Mouse (Mus musculus): ENCODE measurements at regions not wholly inside any gene's neighbourhood (a gene's known extent, or its start where the extent isn't known, plus 50 kb on each side); places are given as distances from the start of the nearest gene placed in this dataset.
A peak's percentile ranks its signal among the peaks of the same experiment; 100 is the strongest.

DNA sequence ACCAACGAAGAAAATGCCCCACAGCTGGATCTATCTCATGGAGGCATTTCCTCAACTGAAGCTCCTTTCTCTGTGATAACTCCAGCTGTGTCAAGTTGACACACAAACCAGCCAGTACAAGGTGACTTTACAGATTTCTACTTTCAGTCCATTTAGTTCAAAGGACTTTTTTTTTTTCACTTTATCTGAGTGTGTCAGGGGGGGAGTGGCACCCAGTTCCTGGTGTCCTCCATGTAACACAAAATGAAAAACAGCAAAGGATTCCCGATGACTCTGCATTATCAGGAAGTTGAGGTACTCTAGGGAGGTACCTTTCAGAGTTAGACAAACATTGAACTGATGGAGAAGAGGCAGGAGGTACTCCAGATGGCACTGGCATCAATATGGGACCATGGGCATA lies 87.4 kb downstream of the Il12a start:
- H3K4me3 ChIP-seq (ENCODE audit: low read length), result no peak overlapping the region
- no peak overlapping the region for H3K9ac ChIP-seq (ENCODE audit: low read length)
- no peak overlapping the region for H3K4me2 ChIP-seq (ENCODE audit: low read depth, low read length)
- 53% methylated on average over 2 of the region's 2 CpGs for WGBS
- no peaks in the 10 kb centered on the region for H3K27me3 ChIP-seq (ENCODE audit: control insufficient read depth, insufficient read depth, low read length)
- H3K9me3 ChIP-seq (replicated peaks; ENCODE audit: control insufficient read depth, low read length), result no peaks in the 10 kb centered on the region
- no peak for ATAC-seq (replicated peaks; ENCODE audit: extremely low read depth, insufficient read depth, low FRiP score)
- no peak overlapping the region for H3K27ac ChIP-seq (ENCODE audit: low read length)
- H3K36me3 ChIP-seq (ENCODE audit: control insufficient read depth, insufficient read depth), result no peaks in the 10 kb centered on the region
- peaks cover 4% of the 10 kb centered on the region for H3K4me1 ChIP-seq (ENCODE audit: control insufficient read depth, insufficient read depth, low read length)

DNA sequence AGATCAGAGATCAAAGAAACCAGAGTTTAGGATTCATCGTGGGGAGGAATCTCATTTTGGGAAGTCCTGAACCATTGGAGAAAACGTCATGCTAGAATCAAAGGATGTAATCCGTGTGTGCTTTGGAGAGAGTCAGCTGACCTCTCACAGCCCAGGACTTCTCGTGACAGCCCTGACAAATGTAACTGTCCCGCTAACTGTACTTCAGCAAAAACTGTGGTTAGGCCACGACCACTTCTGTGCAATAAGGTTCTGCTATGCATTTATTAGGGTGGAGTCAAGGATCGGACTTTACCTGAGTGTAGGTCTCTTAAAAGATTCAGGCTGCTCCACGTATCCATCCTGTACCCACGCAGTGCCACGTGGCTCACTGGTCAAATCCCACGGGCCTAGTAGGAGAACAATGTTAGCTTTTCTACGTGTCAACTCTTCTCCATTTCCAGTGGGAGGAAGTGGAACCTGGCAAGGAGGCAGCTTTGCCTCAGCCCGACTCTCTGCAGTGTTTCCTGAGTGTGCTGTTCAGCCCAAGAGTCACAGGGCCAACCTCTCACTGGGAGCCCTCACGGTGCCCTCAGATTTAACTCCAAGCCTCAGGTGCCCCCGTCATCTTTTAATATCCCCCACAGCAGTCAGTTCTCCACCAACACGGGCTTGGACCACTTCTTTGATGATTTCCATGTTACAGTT lies 88.1 kb downstream of the Il12a start:
- 76% methylated on average over 16 of the region's 16 CpGs for WGBS
- Histone ChIP-seq H3K9ac (ENCODE audit: low read length) (no peak overlapping the region), H3K9me3 (replicated peaks; ENCODE audit: control insufficient read depth, low read length) (no peaks in the 10 kb centered on the region), H3K4me3 (ENCODE audit: low read length) (no peak overlapping the region), H3K36me3 (ENCODE audit: control insufficient read depth, insufficient read depth) (no peaks in the 10 kb centered on the region), H3K4me2 (ENCODE audit: low read depth, low read length) (no peak overlapping the region), H3K4me1 (ENCODE audit: control insufficient read depth, insufficient read depth, low read length) (peaks cover 5% of the 10 kb centered on the region), H3K27me3 (ENCODE audit: control insufficient read depth, insufficient read depth, low read length) (no peaks in the 10 kb centered on the region), H3K27ac (ENCODE audit: low read length) (no peak overlapping the region)
- no peak for ATAC-seq (replicated peaks; ENCODE audit: extremely low read depth, insufficient read depth, low FRiP score)

DNA sequence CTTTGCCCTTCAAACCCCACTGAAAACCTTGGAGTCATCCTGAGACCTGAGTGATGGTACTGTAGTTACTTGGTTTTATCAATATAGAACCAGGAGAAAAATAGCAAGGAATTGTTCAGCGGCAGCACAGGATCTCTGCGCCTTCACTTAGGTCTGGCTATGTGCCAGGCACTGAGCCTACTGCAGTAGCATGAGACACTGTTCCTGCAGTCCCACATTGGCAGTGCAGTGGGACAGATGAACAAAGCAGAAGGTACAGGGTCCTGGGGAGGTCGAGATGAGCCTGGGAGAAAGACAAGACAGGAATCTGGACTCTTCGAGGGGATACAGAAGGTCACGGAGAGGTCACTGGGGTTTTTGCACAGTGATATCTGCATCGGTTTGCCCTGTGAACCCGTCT lies 88.5 kb upstream of the 1110032F04Rik start:
- WGBS, result 26% methylated on average over 7 of the region's 7 CpGs
- H3K4me2 ChIP-seq (ENCODE audit: low read depth, low read length), result no peak overlapping the region
- no peak overlapping the region for H3K27ac ChIP-seq (ENCODE audit: low read length)
- peaks cover 9% of the 10 kb centered on the region for H3K4me1 ChIP-seq (ENCODE audit: control insufficient read depth, insufficient read depth, low read length)
- no peaks in the 10 kb centered on the region for H3K36me3 ChIP-seq (ENCODE audit: control insufficient read depth, insufficient read depth)
- H3K27me3 ChIP-seq (ENCODE audit: control insufficient read depth, insufficient read depth, low read length), result no peaks in the 10 kb centered on the region
- no peak for ATAC-seq (replicated peaks; ENCODE audit: extremely low read depth, insufficient read depth, low FRiP score)
- no peak overlapping the region for H3K4me3 ChIP-seq (ENCODE audit: low read length)
- H3K9me3 ChIP-seq (replicated peaks; ENCODE audit: control insufficient read depth, low read length), result no peaks in the 10 kb centered on the region
- H3K9ac ChIP-seq (ENCODE audit: low read length), result no peak overlapping the region

DNA sequence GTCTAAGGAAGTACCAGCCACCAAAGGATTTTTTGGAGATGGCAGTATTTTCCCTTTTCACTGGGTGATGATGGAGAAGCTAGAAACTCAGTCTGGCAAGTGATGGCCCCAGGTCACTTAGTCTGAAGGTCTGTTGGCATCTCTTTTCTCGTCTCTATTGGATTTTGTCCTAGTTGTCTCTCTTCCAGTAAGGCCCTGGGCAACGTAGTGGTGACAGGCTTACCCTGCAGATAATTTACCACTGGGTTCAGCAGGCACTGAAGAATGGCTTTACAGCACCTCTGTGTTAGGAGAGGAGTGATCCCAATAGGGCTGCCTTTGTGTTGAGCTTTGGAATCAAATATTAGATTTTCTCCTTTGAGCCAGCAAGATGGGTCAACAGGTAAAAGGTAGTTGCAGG lies 87.9 kb upstream of the 1110032F04Rik start:
- Histone ChIP-seq H3K36me3 (ENCODE audit: control insufficient read depth, insufficient read depth) (no peaks in the 10 kb centered on the region), H3K27me3 (ENCODE audit: control insufficient read depth, insufficient read depth, low read length) (no peaks in the 10 kb centered on the region), H3K9ac (ENCODE audit: low read length) (no peak overlapping the region), H3K27ac (ENCODE audit: low read length) (no peak overlapping the region), H3K4me3 (ENCODE audit: low read length) (no peak overlapping the region), H3K9me3 (replicated peaks; ENCODE audit: control insufficient read depth, low read length) (no peaks in the 10 kb centered on the region), H3K4me1 (ENCODE audit: control insufficient read depth, insufficient read depth, low read length) (peaks cover 9% of the 10 kb centered on the region), H3K4me2 (ENCODE audit: low read depth, low read length) (no peak overlapping the region)
- ATAC-seq (replicated peaks; ENCODE audit: extremely low read depth, insufficient read depth, low FRiP score), result no peak
- WGBS, result 52% methylated on average over 2 of the region's 2 CpGs

DNA sequence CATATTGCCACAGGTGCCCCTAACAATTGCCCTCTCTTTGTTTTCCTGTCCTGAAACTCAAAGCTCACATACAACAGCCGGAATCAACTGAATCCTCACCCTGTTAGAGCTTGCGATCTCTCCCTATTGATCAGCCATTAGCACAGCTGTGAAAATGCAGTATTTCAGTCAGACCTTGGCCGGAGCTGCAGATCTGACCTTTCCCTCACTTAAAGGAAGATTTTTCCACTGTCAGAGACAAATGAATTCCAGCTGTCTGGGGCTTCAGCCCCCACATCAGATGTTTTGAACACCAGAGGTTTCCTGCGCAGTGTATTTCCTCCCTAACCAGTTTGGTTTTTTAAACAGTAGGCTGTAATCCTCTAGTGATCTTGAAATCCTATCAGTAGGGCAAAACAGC lies 87.0 kb upstream of the 1110032F04Rik start:
- H3K27me3 ChIP-seq (ENCODE audit: control insufficient read depth, insufficient read depth, low read length), result no peaks in the 10 kb centered on the region
- H3K27ac ChIP-seq (ENCODE audit: low read length), result no peak overlapping the region
- no peak overlapping the region for H3K4me2 ChIP-seq (ENCODE audit: low read depth, low read length)
- peaks cover 9% of the 10 kb centered on the region for H3K4me1 ChIP-seq (ENCODE audit: control insufficient read depth, insufficient read depth, low read length)
- ATAC-seq (replicated peaks; ENCODE audit: extremely low read depth, insufficient read depth, low FRiP score), result no peak
- no peaks in the 10 kb centered on the region for H3K9me3 ChIP-seq (replicated peaks; ENCODE audit: control insufficient read depth, low read length)
- H3K4me3 ChIP-seq (ENCODE audit: low read length), result no peak overlapping the region
- WGBS, result 60% methylated on average over 4 of the region's 4 CpGs
- no peaks in the 10 kb centered on the region for H3K36me3 ChIP-seq (ENCODE audit: control insufficient read depth, insufficient read depth)
- H3K9ac ChIP-seq (ENCODE audit: low read length), result no peak overlapping the region

DNA sequence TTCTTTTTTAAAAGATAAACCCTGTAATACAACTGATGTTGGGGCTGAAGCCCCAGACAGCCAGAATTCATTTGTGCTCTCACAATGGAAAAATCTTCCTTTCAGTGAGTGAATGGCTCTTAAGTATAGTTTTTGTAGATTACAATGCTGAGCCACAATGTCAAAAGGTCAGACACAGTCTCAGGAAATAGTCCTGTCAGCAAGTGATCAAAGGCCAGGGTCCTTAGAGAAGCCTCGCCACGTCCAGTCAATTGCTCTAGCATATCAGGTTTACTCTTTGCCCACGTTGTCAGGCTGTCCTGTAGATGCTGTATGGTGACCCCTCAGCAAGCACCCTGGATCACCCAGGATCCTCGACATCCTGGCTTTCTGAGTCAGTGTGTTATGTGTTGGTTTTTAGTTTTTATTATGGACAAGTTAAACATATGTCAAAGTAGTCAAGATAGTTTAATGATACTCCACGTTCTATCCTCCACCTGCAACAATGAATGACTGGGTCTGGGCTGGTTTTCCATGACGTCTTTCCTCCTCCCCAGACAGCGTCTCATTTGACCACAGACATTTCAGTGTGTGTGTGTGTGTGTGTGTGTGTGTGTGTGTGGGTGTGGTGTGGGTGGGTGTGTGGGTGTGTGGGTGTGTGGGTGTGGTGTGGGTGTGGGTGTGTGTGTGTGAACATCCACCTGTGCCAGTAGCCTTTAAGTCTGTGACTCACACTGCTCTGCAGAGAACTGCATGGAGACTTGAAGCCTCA lies 85.5 kb upstream of the 1110032F04Rik start:
- H3K36me3 ChIP-seq (ENCODE audit: control insufficient read depth, insufficient read depth), result no peaks in the 10 kb centered on the region
- 0 out of 2 replicates have a peak, but pooled peaks have one; percentile 9 for ATAC-seq (replicated peaks; ENCODE audit: extremely low read depth, insufficient read depth, low FRiP score)
- H3K9me3 ChIP-seq (replicated peaks; ENCODE audit: control insufficient read depth, low read length), result no peaks in the 10 kb centered on the region
- no peak overlapping the region for H3K4me3 ChIP-seq (ENCODE audit: low read length)
- H3K27ac ChIP-seq (ENCODE audit: low read length), result no peak overlapping the region
- H3K4me1 ChIP-seq (ENCODE audit: control insufficient read depth, insufficient read depth, low read length), result peaks cover 9% of the 10 kb centered on the region
- no peaks in the 10 kb centered on the region for H3K27me3 ChIP-seq (ENCODE audit: control insufficient read depth, insufficient read depth, low read length)
- WGBS, result 39% methylated on average over 7 of the region's 7 CpGs
- no peak overlapping the region for H3K9ac ChIP-seq (ENCODE audit: low read length)
- H3K4me2 ChIP-seq (ENCODE audit: low read depth, low read length), result no peak overlapping the region

DNA sequence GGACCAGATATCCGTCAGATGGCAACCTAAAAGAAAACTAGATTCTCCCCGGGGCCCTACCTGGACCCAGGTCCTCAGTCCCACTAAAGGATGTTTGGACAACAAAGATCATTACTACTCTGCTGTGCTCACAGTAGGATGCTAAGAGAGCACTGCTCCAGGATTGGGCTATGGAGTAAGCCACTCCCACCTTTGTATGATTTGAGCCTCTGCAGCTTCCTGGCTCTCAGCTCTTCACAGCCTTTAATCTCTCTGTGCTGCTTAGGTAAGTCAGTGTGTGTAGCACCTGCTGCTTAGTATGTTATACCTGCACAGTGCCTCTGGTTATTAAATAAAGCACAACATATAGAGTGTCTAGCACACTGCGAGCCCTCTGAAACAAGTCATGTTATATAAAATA lies 82.6 kb upstream of the 1110032F04Rik start:
- no peaks in the 10 kb centered on the region for H3K36me3 ChIP-seq (ENCODE audit: control insufficient read depth, insufficient read depth)
- H3K9ac ChIP-seq (ENCODE audit: low read length), result no peak overlapping the region
- WGBS, result 85% methylated on average over 3 of the region's 3 CpGs
- H3K9me3 ChIP-seq (replicated peaks; ENCODE audit: control insufficient read depth, low read length), result peaks cover 3% of the 10 kb centered on the region; the same call in 1 of the 2 replicates
- no peak overlapping the region for H3K27ac ChIP-seq (ENCODE audit: low read length)
- no peaks in the 10 kb centered on the region for H3K27me3 ChIP-seq (ENCODE audit: control insufficient read depth, insufficient read depth, low read length)
- peaks cover 9% of the 10 kb centered on the region for H3K4me1 ChIP-seq (ENCODE audit: control insufficient read depth, insufficient read depth, low read length)
- H3K4me3 ChIP-seq (ENCODE audit: low read length), result no peak overlapping the region
- no peak for ATAC-seq (replicated peaks; ENCODE audit: extremely low read depth, insufficient read depth, low FRiP score)
- no peak overlapping the region for H3K4me2 ChIP-seq (ENCODE audit: low read depth, low read length)

DNA sequence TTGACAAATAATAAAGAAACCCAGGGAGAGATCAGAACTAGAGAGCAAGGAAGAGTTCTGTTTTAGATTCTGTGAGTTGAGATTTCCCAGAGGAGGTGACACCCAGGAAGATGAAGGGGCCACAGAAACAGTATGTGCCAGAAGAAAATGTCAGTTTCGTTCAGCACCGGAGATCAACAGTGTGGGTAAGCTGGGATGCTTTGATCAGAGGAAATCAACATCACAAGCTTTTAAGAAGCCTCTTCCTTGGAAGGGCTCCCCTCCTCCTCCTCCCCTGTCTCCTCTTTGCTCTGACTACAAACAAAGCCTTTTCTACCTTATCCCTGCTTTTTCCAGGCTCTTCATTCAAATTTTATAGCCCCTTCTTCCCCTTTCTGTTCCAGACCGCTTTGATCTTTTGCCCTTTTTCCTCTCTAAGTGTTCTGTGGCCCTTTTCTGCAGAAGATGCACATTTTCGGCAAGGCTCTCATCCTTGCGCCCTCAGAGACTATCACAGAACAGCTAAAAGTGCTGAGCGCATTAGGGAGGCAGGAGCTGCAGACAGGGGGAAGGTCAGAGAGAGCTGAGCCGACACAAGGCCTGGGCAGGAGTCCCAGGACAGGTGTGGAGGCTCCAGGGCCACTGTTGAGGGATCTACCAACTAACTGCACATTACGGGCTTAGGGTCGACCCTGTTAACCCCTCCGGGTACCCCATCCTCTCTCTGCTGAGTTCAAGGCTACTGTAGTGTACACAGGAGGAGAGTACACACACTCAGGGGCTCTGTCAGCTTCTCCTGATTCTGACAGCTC lies 81.8 kb upstream of the 1110032F04Rik start:
- no peaks in the 10 kb centered on the region for H3K27me3 ChIP-seq (ENCODE audit: control insufficient read depth, insufficient read depth, low read length)
- no peak for ATAC-seq (replicated peaks; ENCODE audit: extremely low read depth, insufficient read depth, low FRiP score)
- H3K9me3 ChIP-seq (replicated peaks; ENCODE audit: control insufficient read depth, low read length), result peaks cover 3% of the 10 kb centered on the region; the same call in 1 of the 2 replicates
- H3K9ac ChIP-seq (ENCODE audit: low read length), result no peak overlapping the region
- H3K4me3 ChIP-seq (ENCODE audit: low read length), result no peak overlapping the region
- no peak overlapping the region; the same call in 1 of the 2 replicates for H3K27ac ChIP-seq (ENCODE audit: low read length)
- H3K36me3 ChIP-seq (ENCODE audit: control insufficient read depth, insufficient read depth), result no peaks in the 10 kb centered on the region
- WGBS, result 58% methylated on average over 10 of the region's 10 CpGs
- H3K4me2 ChIP-seq (ENCODE audit: low read depth, low read length), result no peak overlapping the region
- H3K4me1 ChIP-seq (ENCODE audit: control insufficient read depth, insufficient read depth, low read length), result peaks cover 7% of the 10 kb centered on the region

DNA sequence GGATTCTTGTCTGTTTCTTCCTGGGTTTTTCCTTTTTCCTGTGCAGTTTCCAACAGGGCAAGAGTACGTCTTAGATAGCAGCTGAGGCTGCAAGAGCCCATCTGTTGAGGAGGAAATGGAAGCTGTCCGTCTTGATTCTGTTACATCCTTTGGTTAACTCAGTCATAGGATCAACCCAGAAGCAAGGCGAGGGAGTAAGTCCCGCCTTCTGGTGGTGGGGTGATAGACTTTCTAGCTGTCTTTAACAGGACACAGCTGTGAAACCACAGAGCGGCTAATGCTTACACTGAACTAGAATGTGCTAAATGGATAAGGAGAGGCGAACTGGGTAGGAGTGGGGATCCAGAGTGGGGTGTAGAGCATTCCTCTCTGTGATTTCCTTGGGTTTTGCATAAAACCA lies 79.9 kb upstream of the 1110032F04Rik start:
- Histone ChIP-seq H3K27ac (ENCODE audit: low read length) (peak overlapping the region; percentile 23; the same call in 1 of the 2 replicates), H3K4me2 (ENCODE audit: low read depth, low read length) (no peak overlapping the region), H3K4me1 (ENCODE audit: control insufficient read depth, insufficient read depth, low read length) (0 out of 2 replicates have a peak, but pooled peaks cover 3% of the 10 kb centered on the region), H3K4me3 (ENCODE audit: low read length) (no peak overlapping the region), H3K36me3 (ENCODE audit: control insufficient read depth, insufficient read depth) (no peaks in the 10 kb centered on the region), H3K9ac (ENCODE audit: low read length) (no peak overlapping the region), H3K27me3 (ENCODE audit: control insufficient read depth, insufficient read depth, low read length) (no peaks in the 10 kb centered on the region), H3K9me3 (replicated peaks; ENCODE audit: control insufficient read depth, low read length) (peaks cover 3% of the 10 kb centered on the region; the same call in 1 of the 2 replicates)
- ATAC-seq (replicated peaks; ENCODE audit: extremely low read depth, insufficient read depth, low FRiP score), result peak; percentile 61
- 54% methylated on average over 6 of the region's 6 CpGs for WGBS

Measured in heart, embryonic 16.5 days (tissue).